Comparison of ENCODE assay signal across 9 mouse cellular contexts in the genomic region with DNA sequence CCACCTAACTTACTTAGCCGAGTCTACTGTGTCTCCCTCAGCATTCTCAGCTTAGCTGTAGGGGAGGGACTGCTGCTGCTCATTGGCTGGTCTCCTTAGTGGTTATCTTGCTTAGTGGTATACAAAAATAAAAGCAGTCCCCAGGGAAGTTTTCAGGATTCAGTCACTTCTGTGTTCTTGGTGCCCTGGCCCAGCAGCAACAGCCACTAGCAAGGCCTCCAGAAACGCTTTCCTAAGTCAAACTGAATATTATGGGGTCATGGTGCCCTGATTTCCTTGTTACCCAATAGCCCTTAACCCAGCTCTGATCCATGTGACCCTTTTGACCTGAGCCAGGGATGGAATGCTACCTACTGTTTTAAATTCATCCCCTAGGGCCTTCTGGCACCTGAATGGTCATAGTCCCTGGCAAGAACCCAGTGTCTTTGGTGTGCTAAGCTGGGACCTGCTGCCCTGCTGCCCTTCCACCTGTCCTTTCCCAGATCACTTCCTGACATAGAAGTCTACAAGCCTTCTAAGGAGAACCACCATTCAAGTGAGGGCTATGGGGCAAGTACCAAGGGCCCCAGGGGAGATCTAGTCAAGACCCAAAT. TPM values are rescaled to one million over a fixed set of nuclear protein-coding genes. Genes with fewer than 3 reads are reported as not detected.
DNase-seq lines count a peak whose midpoint lies in the region; ATAC-seq and TF ChIP-seq lines count a peak whose summit lies in the region.
"Had no signal": no experiment of that assay in that cellular context is flagged by ENCODE, and none has a peak within 500 bp of the region (broad histone marks: within the 10 kb centered on the region; RNA-seq: fewer than 3 reads in every experiment).

No protein-coding gene starts in this region.

- peak; percentile 28; the same call in 1 of the 2 replicates for ATAC-seq in cerebellum, adult (ENCODE audit: insufficient number of reproducible peaks, low FRiP score, low TSS enrichment)
- no peak for ATAC-seq in lung, embryonic 16.5 days (ENCODE audit: low read depth)
- ATAC-seq in intestine, postnatal 0 days, result no peak
- no peak for ATAC-seq in stomach, embryonic 14.5 days (ENCODE audit: insufficient number of reproducible peaks, insufficient read depth, low FRiP score, low read depth)

- no peak for TF ChIP-seq CTCF in intestine, postnatal 0 days (IDR thresholded peaks at IDR 0.05; ENCODE audit: low read depth)

- peaks cover 65% of the 10 kb centered on the region for H3K4me1 ChIP-seq in lung, embryonic 16.5 days (replicated peaks; ENCODE audit: control insufficient read depth, insufficient read depth, low read length)
- peaks cover 46% of the 10 kb centered on the region for H3K4me1 ChIP-seq in intestine, postnatal 0 days (replicated peaks; ENCODE audit: control insufficient read depth, insufficient read depth, low read length)
- peaks cover 67% of the 10 kb centered on the region for H3K4me1 ChIP-seq in stomach, embryonic 14.5 days (ENCODE audit: control insufficient read depth, insufficient read depth, low read length)

- H3K9me3 ChIP-seq in lung, embryonic 16.5 days (ENCODE audit: control insufficient read depth, low read length), result no peaks in the 10 kb centered on the region
- no peaks in the 10 kb centered on the region for H3K9me3 ChIP-seq in intestine, postnatal 0 days (ENCODE audit: control insufficient read depth)
- H3K9me3 ChIP-seq in stomach, embryonic 14.5 days (ENCODE audit: control insufficient read depth, low read depth, low read length), result no peaks in the 10 kb centered on the region

- no peaks in the 10 kb centered on the region for H3K27me3 ChIP-seq in lung, embryonic 16.5 days (ENCODE audit: control insufficient read depth, insufficient read depth, low read depth, low read length)
- H3K27me3 ChIP-seq in intestine, postnatal 0 days (replicated peaks; ENCODE audit: control insufficient read depth, insufficient read depth, low read length), result no peaks in the 10 kb centered on the region
- H3K27me3 ChIP-seq in stomach, embryonic 14.5 days (ENCODE audit: control insufficient read depth, insufficient read depth, low read length), result no peaks in the 10 kb centered on the region

- no peak overlapping the region for H3K4me2 ChIP-seq in lung, embryonic 16.5 days (ENCODE audit: low read depth, low read length)
- H3K4me2 ChIP-seq in intestine, postnatal 0 days (replicated peaks; ENCODE audit: low read depth), result no peak overlapping the region
- no peak overlapping the region for H3K4me2 ChIP-seq in stomach, embryonic 14.5 days (replicated peaks; ENCODE audit: low read depth, low read length)

- H3K9ac ChIP-seq in lung, embryonic 16.5 days (ENCODE audit: low read length), result peak overlapping the region; percentile 39; the same call in 1 of the 2 replicates
- no peak overlapping the region for H3K9ac ChIP-seq in intestine, postnatal 0 days (ENCODE audit: low read depth, low read length)
- no peak overlapping the region for H3K9ac ChIP-seq in stomach, embryonic 14.5 days (replicated peaks; ENCODE audit: low read depth, low read length)

- H3K27ac ChIP-seq in lung, embryonic 16.5 days (ENCODE audit: low read length), result peak overlapping the region; percentile 79
- peak overlapping the region; percentile 75 for H3K27ac ChIP-seq in intestine, postnatal 0 days (ENCODE audit: low read depth, low read length)
- H3K27ac ChIP-seq in stomach, embryonic 14.5 days (ENCODE audit: low read length), result peak overlapping the region; percentile 92

- no peak for DNase-seq in cerebellum, postnatal 4 days (ENCODE audit: low spot score in 2 of 2)
- no peak for DNase-seq in lung, adult 18-20 months
- no peak for DNase-seq in urinary bladder, postnatal 14 days (ENCODE audit: low spot score)
- no peak for DNase-seq in frontal cortex, adult 2 months (ENCODE audit: extremely low spot score in 1 of 2, low spot score in 1 of 2)
- DNase-seq: spleen, adult 18-20 months had no signal

- no peaks in the 10 kb centered on the region for H3K36me3 ChIP-seq in lung, embryonic 16.5 days (ENCODE audit: control insufficient read depth, insufficient read depth, low read length)
- no peaks in the 10 kb centered on the region for H3K36me3 ChIP-seq in intestine, postnatal 0 days (ENCODE audit: control insufficient read depth, insufficient read depth)
- no peaks in the 10 kb centered on the region for H3K36me3 ChIP-seq in stomach, embryonic 14.5 days (ENCODE audit: control insufficient read depth, insufficient read depth, low read length)

- no peak overlapping the region for H3K4me3 ChIP-seq in lung, embryonic 16.5 days (ENCODE audit: low read length)
- H3K4me3 ChIP-seq in intestine, postnatal 0 days (ENCODE audit: low read depth, low read length), result no peak overlapping the region
- H3K4me3 ChIP-seq in stomach, embryonic 14.5 days (ENCODE audit: low read depth, low read length), result no peak overlapping the region

- WGBS in lung, embryonic 16.5 days, result 56% methylated on average over 2 of the region's 2 CpGs
- 43% methylated on average over 2 of the region's 2 CpGs for WGBS in intestine, postnatal 0 days
- WGBS in stomach, embryonic 14.5 days, result 69% methylated on average over 2 of the region's 2 CpGs

RNA-seq across cellular contexts. Expression of a gene that starts 31.8 kb away (rescaled TPM):
- polyA plus RNA-seq in lung, embryonic 16.5 days (2015; fragmentation: Nextera tagmentation; extraction: Ambion mirVana), result 33.4 and 35.0 TPM in 2 replicates
- 39.6 and 46.4 TPM in 2 replicates for polyA plus RNA-seq in intestine, postnatal 0 days (2015; fragmentation: Nextera tagmentation; extraction: Ambion mirVana)
- 54.4 and 63.4 TPM in 2 replicates for polyA plus RNA-seq in stomach, embryonic 14.5 days (2014; fragmentation: Nextera tagmentation; extraction: Ambion mirVana)
- polyA plus RNA-seq in frontal cortex, adult 2 months (2012; rRNA removed), result 93.6 and 105 TPM in 2 replicates

RNA-seq across cellular contexts. Expression of a gene that starts 42.7 kb away (rescaled TPM):
- polyA plus RNA-seq in lung, embryonic 16.5 days (2015; fragmentation: Nextera tagmentation; extraction: Ambion mirVana), result 5.9 and 8.5 TPM in 2 replicates
- 1.5 and 2.2 TPM in 2 replicates for polyA plus RNA-seq in intestine, postnatal 0 days (2015; fragmentation: Nextera tagmentation; extraction: Ambion mirVana)
- polyA plus RNA-seq in stomach, embryonic 14.5 days (2014; fragmentation: Nextera tagmentation; extraction: Ambion mirVana), result 8.4 and 10.2 TPM in 2 replicates
- polyA plus RNA-seq in frontal cortex, adult 2 months (2012; rRNA removed), result 20.2 and 24.6 TPM in 2 replicates
